Mouse (Mus musculus) intestine, embryonic 16.5 days (tissue): Measurements from ENCODE around the gene Pak1. TPM values are rescaled to one million over a fixed set of nuclear protein-coding genes. Genes with fewer than 3 reads are reported as not detected.
A peak's percentile ranks its signal among the peaks of the same experiment; 100 is the strongest.

Experiments
- ATAC-seq: fragments of 200-750 bp; cut with Nextera tagmentation; 2 replicates; pipeline ENCODE4 v1.8.0; 2017; ENCODE audit warnings: moderate TSS enrichment, moderate library complexity
- H3K27ac ChIP-seq: fragments of 300-500 bp; sonication (generic); 2 replicates; pipeline ENCODE4 v1.5.1; 2014; ENCODE audit warnings: mild to moderate bottlenecking, low read length
- H3K27me3 ChIP-seq: fragments of 300-500 bp; sonication (generic); replicated peaks from 2 replicates; pipeline ENCODE4 v1.6.1; 2014; ENCODE audit warnings: low read length, control low read depth, mixed read lengths; ENCODE audit not compliant: control insufficient read depth, insufficient read depth
- H3K36me3 ChIP-seq: fragments of 300-500 bp; sonication (generic); 2 replicates; pipeline ENCODE4 v1.6.1; 2014; ENCODE audit warnings: low read length, control low read depth; ENCODE audit not compliant: control insufficient read depth, insufficient read depth
- H3K4me1 ChIP-seq: fragments of 300-500 bp; sonication (generic); 2 replicates; pipeline ENCODE4 v1.6.1; 2014; ENCODE audit warnings: low read length, control low read depth, mixed read lengths; ENCODE audit not compliant: control insufficient read depth, insufficient read depth
- H3K4me2 ChIP-seq: fragments of 300-500 bp; sonication (generic); 2 replicates; pipeline ENCODE4 v1.6.1; 2014; ENCODE audit warnings: low read depth, low read length, control low read depth
- H3K4me3 ChIP-seq: fragments of 300-500 bp; sonication (generic); 2 replicates; pipeline ENCODE4 v1.5.1; 2014; ENCODE audit warnings: mild to moderate bottlenecking, low read length
- H3K9ac ChIP-seq: fragments of 300-500 bp; sonication (generic); 2 replicates; pipeline ENCODE4 v1.6.1; 2014; ENCODE audit warnings: low read depth, low read length
- H3K9me3 ChIP-seq: fragments of 300-500 bp; sonication (generic); 2 replicates; pipeline ENCODE4 v1.6.1; 2016; ENCODE audit warnings: low read length, control low read depth; ENCODE audit not compliant: control insufficient read depth
- WGBS: fragments of 180-500 bp; shearing (Covaris S2); extraction: QIAGEN DNeasy Blood & Tissue Kit; methylation state at CpG from one replicate; pipeline ENCODE4 v1.1.7; 2014; 5-methylcytosine and 5-hydroxymethylcytosine counted together
- polyA plus RNA-seq: library from polyadenylated mRNA; unstranded; fragments of >200 nt; fragmentation: Nextera tagmentation; extraction: Ambion mirVana; gene quantifications from 2 replicates; pipeline ENCODE4 v1.2.1, GENCODE M21; 2015

Gene Pak1
- polyA plus RNA-seq, 1 experiment from 2014 or later, result 35.8 TPM

DNA sequence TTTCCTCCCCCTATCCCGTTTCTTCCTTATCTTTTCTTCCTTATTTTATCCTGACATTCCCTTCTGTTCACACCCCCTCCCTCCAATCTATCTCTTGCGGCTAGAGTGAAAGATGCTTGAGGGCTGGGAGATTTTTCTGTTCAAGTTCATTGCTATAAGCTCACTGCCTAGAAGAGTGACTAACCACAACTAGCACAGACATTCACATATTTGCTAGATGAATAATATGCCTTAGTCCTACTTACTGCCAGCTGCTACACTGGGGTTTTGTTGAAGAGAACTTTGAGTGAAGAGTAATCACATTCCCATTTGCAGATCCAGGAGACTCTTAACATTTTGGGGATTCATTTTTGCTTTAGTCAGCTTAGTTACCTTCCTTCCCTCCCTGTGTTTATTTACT is 4.0 kb downstream of the Pak1 start:
- Histone ChIP-seq H3K9me3 (no peaks in the 10 kb centered on the region), H3K27ac (no peak overlapping the region), H3K27me3 (no peaks in the 10 kb centered on the region), H3K4me3 (no peak overlapping the region), H3K36me3 (no peaks in the 10 kb centered on the region), H3K4me1 (peaks cover 21% of the 10 kb centered on the region; the same call in 1 of the 2 replicates), H3K9ac (no peak overlapping the region), H3K4me2 (no peak overlapping the region)
- WGBS, result 47% methylated on average over 2 of the region's 2 CpGs
- ATAC-seq, result no peak

DNA sequence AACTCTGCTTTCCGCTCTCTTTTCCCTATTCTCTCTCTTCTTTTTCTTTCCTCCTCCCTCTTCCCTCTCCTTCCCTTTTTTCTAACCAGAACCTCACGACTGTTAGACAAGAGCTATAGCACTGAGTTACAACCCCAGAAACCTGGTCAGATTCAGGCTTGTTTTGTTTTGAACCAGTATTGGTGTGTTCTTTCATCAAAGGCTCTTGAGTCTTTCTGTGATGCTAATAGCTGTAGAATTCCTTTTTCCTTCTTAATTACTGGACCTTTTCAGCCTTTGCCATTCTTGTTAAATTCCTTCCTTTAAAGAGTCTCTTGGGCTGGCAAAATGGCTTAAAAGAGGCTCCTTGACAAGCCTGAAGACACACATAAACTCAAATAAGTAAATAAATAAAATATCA is 14.8 kb downstream of the Pak1 start:
- H3K4me3 ChIP-seq, result no peak overlapping the region

DNA sequence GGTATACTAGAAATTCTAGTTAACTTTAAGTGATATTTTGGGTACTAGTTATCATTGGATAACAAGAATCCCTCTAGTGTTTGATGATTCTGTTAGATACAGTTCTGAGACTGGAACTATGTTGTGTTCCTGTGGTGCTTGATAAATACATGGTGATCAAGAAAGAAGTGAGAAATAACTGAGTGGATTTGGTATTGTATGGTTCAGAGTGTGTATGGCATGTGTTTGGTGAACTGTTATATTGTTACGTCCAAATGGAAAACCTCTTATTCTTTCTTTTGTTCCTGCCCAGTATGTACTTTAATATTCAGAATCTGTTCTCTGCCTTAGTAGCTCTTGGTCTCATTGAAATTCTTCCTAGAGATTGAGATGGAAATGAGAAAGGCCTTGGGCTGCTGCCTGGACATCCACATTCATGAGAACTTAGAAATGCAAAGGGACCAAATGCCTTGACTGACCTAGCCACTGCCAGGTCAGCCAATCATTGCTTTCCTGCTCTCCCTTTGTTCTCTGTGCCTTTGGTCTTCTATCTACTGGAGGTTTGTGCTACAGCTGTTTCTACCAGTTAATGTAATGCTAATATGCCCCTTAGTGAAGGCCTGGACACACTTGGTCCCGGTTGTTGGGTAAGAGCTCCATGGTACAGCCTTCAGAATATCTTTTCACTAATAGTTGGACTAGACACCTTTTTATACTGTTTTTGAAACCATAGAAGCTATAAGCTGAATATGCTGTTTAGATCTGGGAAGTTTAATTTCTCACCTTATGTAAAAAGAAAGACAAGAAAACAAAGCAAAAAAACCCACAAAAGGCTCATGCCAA is 16.1 kb downstream of the Pak1 start:
- Histone ChIP-seq H3K27ac (no peak overlapping the region), H3K27me3 (no peaks in the 10 kb centered on the region)
- no peak for ATAC-seq

More for the DNA sequence above, 14.8 kb downstream of the Pak1 start:
- WGBS, result 73% methylated on average over 2 of the region's 2 CpGs
- Histone ChIP-seq H3K9me3 (no peaks in the 10 kb centered on the region), H3K36me3 (no peaks in the 10 kb centered on the region), H3K27ac (no peak overlapping the region), H3K4me2 (no peak overlapping the region), H3K4me1 (no peaks in the 10 kb centered on the region), H3K27me3 (no peaks in the 10 kb centered on the region), H3K9ac (no peak overlapping the region)
- ATAC-seq, result no peak

DNA sequence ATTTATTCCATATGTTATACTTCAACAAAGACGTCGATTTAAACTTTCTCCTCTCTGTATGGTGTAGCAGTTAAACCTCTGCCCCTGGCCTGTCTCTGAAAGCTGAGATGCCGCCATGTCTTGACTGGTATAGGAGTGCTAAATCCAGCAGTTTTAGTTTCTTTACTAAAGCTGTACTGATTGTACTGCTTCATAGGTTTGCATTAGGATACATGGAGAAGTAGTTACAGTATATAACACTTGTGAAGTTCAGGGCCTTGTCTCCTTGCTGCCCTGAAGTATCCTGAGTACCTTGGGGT is 16.7 kb downstream of the Pak1 start:
- Histone ChIP-seq H3K36me3 (no peaks in the 10 kb centered on the region), H3K27ac (no peak overlapping the region), H3K4me2 (no peak overlapping the region), H3K4me3 (no peak overlapping the region), H3K27me3 (no peaks in the 10 kb centered on the region), H3K4me1 (no peaks in the 10 kb centered on the region), H3K9me3 (no peaks in the 10 kb centered on the region), H3K9ac (no peak overlapping the region)
- no peak for ATAC-seq
- whole genome bisulfite sequencing, result 75% methylated on average over 3 of the region's 3 CpGs

More for the DNA sequence above, 16.1 kb downstream of the Pak1 start:
- H3K4me2 ChIP-seq, result no peak overlapping the region
- no peaks in the 10 kb centered on the region for H3K36me3 ChIP-seq
- no peak overlapping the region for H3K9ac ChIP-seq
- H3K4me3 ChIP-seq, result no peak overlapping the region
- H3K9me3 ChIP-seq, result no peaks in the 10 kb centered on the region
- 68% methylated on average over 2 of the region's 2 CpGs for WGBS
- no peaks in the 10 kb centered on the region for H3K4me1 ChIP-seq

DNA sequence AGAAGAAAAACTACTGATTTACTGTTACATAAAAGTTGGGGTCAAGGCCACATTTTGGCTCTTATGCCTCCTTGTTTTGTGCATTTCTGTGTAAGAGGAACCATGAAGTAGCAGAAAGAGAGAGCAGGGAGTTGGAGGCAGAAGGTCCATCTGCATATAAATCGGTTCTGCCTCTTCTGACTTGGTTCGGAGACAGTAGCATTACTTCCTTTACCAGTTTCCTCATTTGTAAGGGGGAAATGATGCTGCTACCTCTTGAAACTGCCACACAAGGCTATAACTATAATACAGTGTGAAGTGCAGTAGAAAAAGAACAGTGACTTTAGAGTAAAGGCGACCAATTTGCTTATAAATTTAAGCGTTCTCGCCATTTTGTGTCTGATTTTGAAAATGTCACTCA is 21.0 kb downstream of the Pak1 start:
- H3K4me1 ChIP-seq, result no peaks in the 10 kb centered on the region
- H3K36me3 ChIP-seq, result no peaks in the 10 kb centered on the region
- no peak overlapping the region for H3K4me3 ChIP-seq
- WGBS, result 81% methylated on average over 5 of the region's 5 CpGs
- ATAC-seq, result no peak
- no peak overlapping the region for H3K27ac ChIP-seq
- no peaks in the 10 kb centered on the region for H3K9me3 ChIP-seq
- no peak overlapping the region for H3K9ac ChIP-seq
- H3K4me2 ChIP-seq, result no peak overlapping the region
- no peaks in the 10 kb centered on the region for H3K27me3 ChIP-seq

DNA sequence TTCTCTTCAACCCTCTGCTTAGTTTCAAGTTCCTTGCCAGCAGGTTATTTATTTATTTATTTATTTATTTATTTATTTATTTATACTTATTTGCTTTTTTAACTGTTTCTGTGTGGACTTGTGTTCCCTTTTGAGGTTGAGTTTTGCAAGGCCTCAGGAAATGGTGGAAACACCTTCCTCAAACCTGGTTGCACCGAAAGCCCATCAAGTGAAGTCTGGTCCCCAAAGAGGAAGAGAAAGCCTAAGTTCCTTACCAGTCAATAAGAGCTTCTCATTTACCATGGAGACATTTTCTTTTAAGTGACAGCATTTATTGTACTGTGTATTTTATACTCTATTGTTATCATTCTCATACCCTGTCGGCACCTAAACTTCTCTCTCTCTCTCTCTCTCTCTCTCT is 33.5 kb downstream of the Pak1 start:
- Histone ChIP-seq H3K27me3 (no peaks in the 10 kb centered on the region), H3K4me1 (no peaks in the 10 kb centered on the region), H3K4me2 (no peak overlapping the region), H3K4me3 (no peak overlapping the region), H3K36me3 (no peaks in the 10 kb centered on the region), H3K9ac (no peak overlapping the region), H3K9me3 (no peaks in the 10 kb centered on the region), H3K27ac (no peak overlapping the region)
- 97% methylated on average over 2 of the region's 2 CpGs for WGBS
- no peak for ATAC-seq

DNA sequence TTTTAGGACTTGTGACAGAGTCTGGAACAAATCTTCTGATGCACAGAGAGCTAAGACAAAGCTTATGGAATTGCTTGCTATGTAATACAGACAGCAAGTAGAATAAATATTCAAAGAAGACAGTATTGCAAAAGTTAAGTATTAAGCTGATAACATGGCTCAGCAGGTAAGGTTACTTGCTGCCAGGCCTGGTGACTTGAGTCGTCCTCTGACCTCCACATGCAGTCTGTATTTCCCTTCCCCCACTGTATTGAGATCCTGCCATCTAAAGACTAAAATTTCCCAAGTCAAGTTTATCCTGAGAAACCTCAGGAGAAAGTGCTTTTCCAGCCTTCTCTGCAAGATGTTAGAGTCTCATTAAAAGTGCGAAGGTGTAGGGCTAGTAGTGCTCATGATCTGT is 40.8 kb downstream of the Pak1 start:
- Histone ChIP-seq H3K4me3 (no peak overlapping the region), H3K4me1 (0 out of 2 replicates have a peak, but pooled peaks cover 3% of the 10 kb centered on the region), H3K27me3 (no peaks in the 10 kb centered on the region), H3K9me3 (no peaks in the 10 kb centered on the region), H3K36me3 (no peaks in the 10 kb centered on the region), H3K9ac (no peak overlapping the region), H3K27ac (no peak overlapping the region; the same call in 1 of the 2 replicates), H3K4me2 (no peak overlapping the region)
- 0 out of 2 replicates have a peak, but pooled peaks have one; percentile 9 for ATAC-seq
- WGBS, result 69% methylated on average over 2 of the region's 2 CpGs

DNA sequence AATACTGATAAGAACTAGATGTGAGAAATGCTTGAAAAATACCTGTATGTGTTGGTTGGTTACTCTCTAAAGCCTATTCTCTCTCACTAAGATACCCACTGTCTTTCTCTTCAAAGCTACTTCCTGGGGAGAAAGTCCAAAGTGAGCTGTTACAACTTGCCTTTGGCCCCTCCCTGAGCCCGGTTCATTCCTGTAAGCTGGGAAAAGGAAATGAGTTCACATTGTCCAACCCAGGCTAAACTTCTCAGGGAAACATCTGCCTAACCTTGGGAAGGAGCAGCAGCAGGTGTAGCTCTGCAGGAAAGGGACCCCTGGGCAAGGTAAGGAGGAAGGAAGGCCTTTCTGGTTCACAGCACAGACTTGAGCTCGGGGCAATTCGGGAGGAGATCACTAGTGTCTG is 42.4 kb downstream of the Pak1 start:
- 67% methylated on average over 3 of the region's 3 CpGs for WGBS
- Histone ChIP-seq H3K9me3 (no peaks in the 10 kb centered on the region), H3K36me3 (no peaks in the 10 kb centered on the region), H3K27ac (peak overlapping the region; percentile 96), H3K4me1 (0 out of 2 replicates have a peak, but pooled peaks cover 3% of the 10 kb centered on the region), H3K4me3 (peak overlapping the region; percentile 33), H3K4me2 (peak overlapping the region; percentile 46), H3K9ac (peak overlapping the region; percentile 49), H3K27me3 (no peaks in the 10 kb centered on the region)
- peak; percentile 94 for ATAC-seq

DNA sequence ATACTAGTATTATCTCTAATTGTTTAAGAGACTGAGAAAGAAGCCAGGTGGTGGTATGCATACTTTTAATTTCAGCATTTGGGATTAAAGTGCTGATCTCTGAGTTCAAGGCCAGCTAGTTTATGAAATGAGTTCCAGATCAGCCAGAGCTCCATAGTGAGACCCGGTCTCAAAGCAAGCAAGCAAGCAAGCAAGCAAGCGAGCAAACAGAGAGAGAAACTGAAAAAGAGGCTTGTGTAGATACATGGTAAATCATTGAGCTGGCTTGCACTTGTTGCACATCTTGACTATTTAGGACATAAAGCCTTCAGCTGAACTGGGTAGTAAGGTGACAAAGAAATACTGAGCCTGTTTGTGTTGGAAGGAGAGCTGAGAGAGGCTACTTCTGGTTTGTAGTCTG is 44.6 kb downstream of the Pak1 start:
- 0 out of 2 replicates have a peak, but pooled peaks cover 3% of the 10 kb centered on the region for H3K4me1 ChIP-seq
- 57% methylated on average over 2 of the region's 2 CpGs for WGBS
- H3K27me3 ChIP-seq, result no peaks in the 10 kb centered on the region
- no peak overlapping the region for H3K9ac ChIP-seq
- no peaks in the 10 kb centered on the region for H3K36me3 ChIP-seq
- no peak overlapping the region for H3K4me3 ChIP-seq
- H3K9me3 ChIP-seq, result no peaks in the 10 kb centered on the region
- no peak for ATAC-seq
- no peak overlapping the region for H3K4me2 ChIP-seq
- H3K27ac ChIP-seq, result peak overlapping the region; percentile 6; the same call in 1 of the 2 replicates

DNA sequence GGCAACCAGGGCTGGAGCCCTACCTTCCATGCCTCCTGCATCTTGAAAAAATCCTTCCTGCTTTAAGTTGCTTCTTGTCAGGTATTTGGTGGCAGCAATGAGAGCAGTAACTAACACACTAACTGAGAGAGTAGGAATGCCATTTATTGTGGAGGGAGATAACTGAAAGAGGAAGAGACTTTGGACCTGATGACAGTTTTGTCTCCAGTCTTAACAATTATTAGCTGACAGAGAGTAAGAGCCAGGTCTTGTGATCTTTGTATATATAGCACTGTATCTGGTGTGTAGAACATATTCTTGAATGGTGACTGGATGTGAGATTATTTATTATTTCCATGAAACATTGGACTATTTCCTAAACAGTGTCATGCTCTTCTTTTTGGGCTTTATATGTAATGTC is 50.2 kb downstream of the Pak1 start:
- no peaks in the 10 kb centered on the region for H3K27me3 ChIP-seq
- H3K4me1 ChIP-seq, result peaks cover 8% of the 10 kb centered on the region
- H3K9ac ChIP-seq, result no peak overlapping the region
- no peak overlapping the region for H3K4me2 ChIP-seq
- H3K36me3 ChIP-seq, result no peaks in the 10 kb centered on the region
- H3K9me3 ChIP-seq, result no peaks in the 10 kb centered on the region
- peak; percentile 29 for ATAC-seq
- H3K27ac ChIP-seq, result no peak overlapping the region
- no peak overlapping the region for H3K4me3 ChIP-seq
